Mouse (Mus musculus): Measurements from ENCODE around the gene Tubb3. TPM values are rescaled to one million over a fixed set of nuclear protein-coding genes. Genes with fewer than 3 reads are reported as not detected.

Gene Tubb3
- polyA plus RNA-seq (2012; rRNA removed) = 5.5 and 9.5 TPM in 2 replicates

GRCm38 (mm10) chr8:123411246-123411645 is at the start of gene Tubb3:
Tubb3 (plus strand) TSS chr8:123411424.
- peak within 1 kb of the TSS; percentile 24 for H3K4me3 ChIP-seq (ENCODE audit: low read depth, low read length)
- H3K27ac ChIP-seq (ENCODE audit: insufficient read depth, low read depth, low read length) = no peak within 1 kb of the TSS
- WGBS = under 1% methylated on average over 29 of the region's 29 CpGs
- H3K4me1 ChIP-seq (ENCODE audit: control insufficient read depth, insufficient read depth, insufficient read length, low read length) = peaks cover 5% of the 10 kb centered on the region
- TF ChIP-seq CTCF (IDR thresholded peaks at IDR 0.05; ENCODE audit: extremely low read depth, insufficient read length, insufficient replicate concordance, low read depth, low read length) = no peak
- no peak for TF ChIP-seq POLR2A (IDR thresholded peaks at IDR 0.05; ENCODE audit: low read depth, low read length)
- H3K27me3 ChIP-seq (ENCODE audit: control insufficient read depth, insufficient read depth, low read length) = peaks cover 40% of the 10 kb centered on the region
- no peaks in the 10 kb centered on the region for H3K36me3 ChIP-seq (ENCODE audit: control insufficient read depth, insufficient read depth, low read length)

GRCm38 (mm10) chr8:123373403-123374238 is 37.6 kb upstream of the Tubb3 start, which contains the start of gene Tcf25:
Tcf25 (plus strand) TSS chr8:123373753.
- H3K27ac ChIP-seq (ENCODE audit: insufficient read depth, low read depth, low read length) = peak within 1 kb of the TSS; percentile 92
- H3K27me3 ChIP-seq (ENCODE audit: control insufficient read depth, insufficient read depth, low read length) = no peaks in the 10 kb centered on the region
- WGBS = under 1% methylated on average over 75 of the region's 75 CpGs
- peaks cover under 1% of the 10 kb centered on the region; the same call in 1 of the 2 replicates for H3K36me3 ChIP-seq (ENCODE audit: control insufficient read depth, insufficient read depth, low read length)
- TF ChIP-seq CTCF (IDR thresholded peaks at IDR 0.05; ENCODE audit: extremely low read depth, insufficient read length, insufficient replicate concordance, low read depth, low read length) = peak; percentile 49
- peak; percentile 74 for TF ChIP-seq POLR2A (IDR thresholded peaks at IDR 0.05; ENCODE audit: low read depth, low read length)
- peaks cover 4% of the 10 kb centered on the region; the same call in 1 of the 2 replicates for H3K4me1 ChIP-seq (ENCODE audit: control insufficient read depth, insufficient read depth, insufficient read length, low read length)
- H3K4me3 ChIP-seq (ENCODE audit: low read depth, low read length) = peak within 1 kb of the TSS; percentile 81

DNA sequence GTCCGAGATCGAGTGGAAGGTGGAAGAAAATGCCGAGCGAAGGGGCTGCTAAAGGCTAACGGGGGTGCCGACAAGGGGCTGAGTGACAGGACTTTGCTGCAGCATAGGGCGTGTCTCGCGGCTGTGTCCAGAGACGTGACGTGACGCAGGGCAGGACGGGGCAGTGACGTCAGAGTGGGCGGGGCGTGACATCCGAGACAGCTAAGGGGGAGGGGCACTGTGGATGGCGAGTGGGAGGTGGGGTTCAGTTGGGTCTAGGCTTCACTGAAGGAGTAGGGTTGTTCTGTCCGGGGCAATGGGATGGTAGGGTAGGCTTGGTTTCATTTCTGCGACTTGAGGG is 37.0 kb upstream of the Tubb3 start:
- peak overlapping the region; percentile 92 for H3K27ac ChIP-seq (ENCODE audit: insufficient read depth, low read depth, low read length)
- no peaks in the 10 kb centered on the region; the same call in 1 of the 2 replicates for H3K36me3 ChIP-seq (ENCODE audit: control insufficient read depth, insufficient read depth, low read length)
- TF ChIP-seq CTCF (IDR thresholded peaks at IDR 0.05; ENCODE audit: extremely low read depth, insufficient read length, insufficient replicate concordance, low read depth, low read length) = no peak
- no peak for TF ChIP-seq POLR2A (IDR thresholded peaks at IDR 0.05; ENCODE audit: low read depth, low read length)
- no peaks in the 10 kb centered on the region for H3K27me3 ChIP-seq (ENCODE audit: control insufficient read depth, insufficient read depth, low read length)
- WGBS = under 1% methylated on average over 20 of the region's 20 CpGs
- H3K4me3 ChIP-seq (ENCODE audit: low read depth, low read length) = peak overlapping the region; percentile 81
- H3K4me1 ChIP-seq (ENCODE audit: control insufficient read depth, insufficient read depth, insufficient read length, low read length) = peaks cover 4% of the 10 kb centered on the region; the same call in 1 of the 2 replicates

GRCm38 (mm10) chr8:123375701-123376100 is 35.5 kb upstream of the Tubb3 start:
- peaks cover 2% of the 10 kb centered on the region; the same call in 1 of the 2 replicates for H3K36me3 ChIP-seq (ENCODE audit: control insufficient read depth, insufficient read depth, low read length)
- H3K4me1 ChIP-seq (ENCODE audit: control insufficient read depth, insufficient read depth, insufficient read length, low read length) = peaks cover 4% of the 10 kb centered on the region; the same call in 1 of the 2 replicates
- H3K27ac ChIP-seq (ENCODE audit: insufficient read depth, low read depth, low read length) = no peak overlapping the region
- no peaks in the 10 kb centered on the region for H3K27me3 ChIP-seq (ENCODE audit: control insufficient read depth, insufficient read depth, low read length)
- TF ChIP-seq CTCF (IDR thresholded peaks at IDR 0.05; ENCODE audit: extremely low read depth, insufficient read length, insufficient replicate concordance, low read depth, low read length) (no peak), POLR2A (IDR thresholded peaks at IDR 0.05; ENCODE audit: low read depth, low read length) (no peak)
- H3K4me3 ChIP-seq (ENCODE audit: low read depth, low read length) = no peak overlapping the region
- WGBS = 72% methylated on average over 10 of the region's 10 CpGs

GRCm38 (mm10) chr8:123376106-123376505 is 35.1 kb upstream of the Tubb3 start:
- H3K4me1 ChIP-seq (ENCODE audit: control insufficient read depth, insufficient read depth, insufficient read length, low read length) = peaks cover 4% of the 10 kb centered on the region; the same call in 1 of the 2 replicates
- H3K36me3 ChIP-seq (ENCODE audit: control insufficient read depth, insufficient read depth, low read length) = peaks cover 3% of the 10 kb centered on the region; the same call in 1 of the 2 replicates
- no peak for TF ChIP-seq POLR2A (IDR thresholded peaks at IDR 0.05; ENCODE audit: low read depth, low read length)
- no peak for TF ChIP-seq CTCF (IDR thresholded peaks at IDR 0.05; ENCODE audit: extremely low read depth, insufficient read length, insufficient replicate concordance, low read depth, low read length)
- H3K4me3 ChIP-seq (ENCODE audit: low read depth, low read length) = no peak overlapping the region
- no peak overlapping the region for H3K27ac ChIP-seq (ENCODE audit: insufficient read depth, low read depth, low read length)
- H3K27me3 ChIP-seq (ENCODE audit: control insufficient read depth, insufficient read depth, low read length) = no peaks in the 10 kb centered on the region
- WGBS = 62% methylated on average over 8 of the region's 8 CpGs

DNA sequence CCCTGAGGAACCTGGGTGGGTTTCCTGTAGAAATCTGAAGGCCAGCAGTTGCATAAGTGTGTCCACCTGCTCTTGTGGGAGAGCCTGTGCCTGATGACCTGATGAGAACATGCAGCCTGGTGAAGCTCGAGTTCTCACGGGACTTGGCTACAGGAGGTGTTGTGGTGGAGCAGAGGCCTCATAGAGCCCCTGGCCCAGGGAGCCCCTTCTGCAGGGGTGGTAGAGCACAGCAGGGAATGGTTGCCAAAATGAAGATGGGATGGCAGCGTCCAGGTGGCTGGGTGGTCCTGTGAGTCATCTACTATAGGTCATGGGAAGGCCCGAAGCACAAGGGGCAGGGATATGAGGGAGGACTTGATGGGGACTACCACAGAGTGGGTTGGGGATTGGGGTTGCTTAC is 29.5 kb upstream of the Tubb3 start:
- TF ChIP-seq CTCF (IDR thresholded peaks at IDR 0.05; ENCODE audit: extremely low read depth, insufficient read length, insufficient replicate concordance, low read depth, low read length) = no peak
- no peak for TF ChIP-seq POLR2A (IDR thresholded peaks at IDR 0.05; ENCODE audit: low read depth, low read length)
- Histone ChIP-seq H3K27ac (ENCODE audit: insufficient read depth, low read depth, low read length) (no peak overlapping the region), H3K36me3 (ENCODE audit: control insufficient read depth, insufficient read depth, low read length) (peaks cover 43% of the 10 kb centered on the region), H3K27me3 (ENCODE audit: control insufficient read depth, insufficient read depth, low read length) (no peaks in the 10 kb centered on the region), H3K4me1 (ENCODE audit: control insufficient read depth, insufficient read depth, insufficient read length, low read length) (peaks cover 4% of the 10 kb centered on the region; the same call in 1 of the 2 replicates), H3K4me3 (ENCODE audit: low read depth, low read length) (no peak overlapping the region)
- 90% methylated on average over 4 of the region's 4 CpGs for WGBS

- Histone ChIP-seq H3K27ac (ENCODE audit: insufficient read depth, low read depth, low read length) (no peak overlapping the region), H3K4me1 (ENCODE audit: control insufficient read depth, insufficient read depth, insufficient read length, low read length) (peaks cover 4% of the 10 kb centered on the region; the same call in 1 of the 2 replicates), H3K4me3 (ENCODE audit: low read depth, low read length) (no peak overlapping the region), H3K36me3 (ENCODE audit: control insufficient read depth, insufficient read depth, low read length) (peaks cover 49% of the 10 kb centered on the region), H3K27me3 (ENCODE audit: control insufficient read depth, insufficient read depth, low read length) (no peaks in the 10 kb centered on the region)
- TF ChIP-seq CTCF (IDR thresholded peaks at IDR 0.05; ENCODE audit: extremely low read depth, insufficient read length, insufficient replicate concordance, low read depth, low read length) (no peak), POLR2A (IDR thresholded peaks at IDR 0.05; ENCODE audit: low read depth, low read length) (no peak)
- 70% methylated on average over 8 of the region's 8 CpGs for WGBS
Measured at GRCm38 (mm10) chr8:123382516-123382915, 28.7 kb upstream of the Tubb3 start.

Data from small intestine, adult 2 months (tissue).